Mouse (Mus musculus): ENCODE results near the gene Olfml2b. TPM values are rescaled to one million over a fixed set of nuclear protein-coding genes. Genes with fewer than 3 reads are reported as not detected.

The Olfml2b gene
- polyA plus RNA-seq, 1 experiment from 2014 or later: 5.1 TPM

DNA sequence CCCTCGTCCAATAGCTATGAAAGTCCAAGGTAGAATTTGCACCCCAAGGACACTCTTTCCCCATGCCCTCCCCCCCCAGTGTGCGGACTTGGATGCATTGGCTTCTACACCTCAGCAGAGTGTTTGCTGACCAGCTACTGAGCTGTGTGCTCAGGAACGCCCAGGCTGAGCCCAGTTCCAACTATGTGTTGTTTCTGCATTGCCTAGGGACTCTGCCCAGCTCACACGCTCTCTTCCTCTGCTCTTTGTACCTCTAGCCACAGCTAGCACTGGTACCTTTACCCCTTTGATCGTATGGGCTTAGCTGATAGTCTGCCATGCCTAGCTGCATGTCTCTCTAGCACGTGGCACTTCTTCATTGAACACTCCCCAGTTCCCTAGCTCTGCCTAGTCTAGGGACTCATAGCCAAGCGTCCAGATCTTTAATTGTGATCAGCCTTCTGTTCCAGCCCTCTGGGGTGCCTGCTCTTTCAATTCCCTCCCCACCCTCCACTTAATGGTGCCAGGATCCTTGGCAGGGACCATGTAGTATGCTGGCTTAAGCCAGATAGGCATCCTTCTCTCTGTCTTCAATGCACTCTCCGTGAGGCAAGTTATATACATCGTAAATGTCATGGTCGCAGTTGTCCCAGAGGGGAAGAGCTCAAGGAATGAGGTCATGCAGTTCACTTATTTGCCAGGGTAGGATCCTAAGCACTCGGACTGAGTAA, 12.3 kb downstream of the Olfml2b start:
- H3K4me1 ChIP-seq (ENCODE audit: control insufficient read depth, insufficient read depth, low read length): peaks cover 16% of the 10 kb centered on the region
- H3K9ac ChIP-seq (ENCODE audit: low read length): no peak overlapping the region
- no peak for ATAC-seq (ENCODE audit: low FRiP score)
- no peak for DNase-seq (ENCODE audit: low spot score, missing footprints)
- H3K27me3 ChIP-seq (ENCODE audit: control insufficient read depth, insufficient read depth, low read length): no peaks in the 10 kb centered on the region
- no peak overlapping the region for H3K27ac ChIP-seq (ENCODE audit: low read depth, low read length)
- no peaks in the 10 kb centered on the region for H3K9me3 ChIP-seq (ENCODE audit: control insufficient read depth, low read length)
- H3K36me3 ChIP-seq (ENCODE audit: control insufficient read depth, insufficient read depth, low read length): no peaks in the 10 kb centered on the region
- WGBS: 78% methylated on average over 11 of the region's 11 CpGs
- no peak overlapping the region for H3K4me3 ChIP-seq (ENCODE audit: low read depth, low read length)
- no peak overlapping the region for H3K4me2 ChIP-seq

GRCm38 (mm10) chr1:170657228-170657521, 12.8 kb downstream of the Olfml2b start:
- Histone ChIP-seq H3K9ac (ENCODE audit: low read length) (no peak overlapping the region), H3K4me3 (ENCODE audit: low read depth, low read length) (no peak overlapping the region), H3K4me2 (no peak overlapping the region), H3K4me1 (ENCODE audit: control insufficient read depth, insufficient read depth, low read length) (peaks cover 16% of the 10 kb centered on the region), H3K36me3 (ENCODE audit: control insufficient read depth, insufficient read depth, low read length) (no peaks in the 10 kb centered on the region), H3K9me3 (ENCODE audit: control insufficient read depth, low read length) (no peaks in the 10 kb centered on the region), H3K27ac (ENCODE audit: low read depth, low read length) (no peak overlapping the region), H3K27me3 (ENCODE audit: control insufficient read depth, insufficient read depth, low read length) (no peaks in the 10 kb centered on the region)
- ATAC-seq (ENCODE audit: low FRiP score): peak; percentile 49
- WGBS: 42% methylated on average over 2 of the region's 2 CpGs
- DNase-seq (ENCODE audit: low spot score, missing footprints): peak; percentile 91

- no peaks in the 10 kb centered on the region for H3K9me3 ChIP-seq (ENCODE audit: control insufficient read depth, low read length)
- ATAC-seq (ENCODE audit: low FRiP score) (peak; percentile 72), DNase-seq (ENCODE audit: low spot score, missing footprints) (peak; percentile 90)
- WGBS: 46% methylated on average over 13 of the region's 13 CpGs
- no peak overlapping the region for H3K4me3 ChIP-seq (ENCODE audit: low read depth, low read length)
- H3K36me3 ChIP-seq (ENCODE audit: control insufficient read depth, insufficient read depth, low read length): no peaks in the 10 kb centered on the region
- peaks cover 16% of the 10 kb centered on the region for H3K4me1 ChIP-seq (ENCODE audit: control insufficient read depth, insufficient read depth, low read length)
- H3K9ac ChIP-seq (ENCODE audit: low read length): peak overlapping the region; percentile 36
- no peak overlapping the region for H3K27ac ChIP-seq (ENCODE audit: low read depth, low read length)
- no peak overlapping the region for H3K4me2 ChIP-seq
- no peaks in the 10 kb centered on the region for H3K27me3 ChIP-seq (ENCODE audit: control insufficient read depth, insufficient read depth, low read length)
Observed at GRCm38 (mm10) chr1:170657643-170658314, 13.4 kb downstream of the Olfml2b start.

DNA sequence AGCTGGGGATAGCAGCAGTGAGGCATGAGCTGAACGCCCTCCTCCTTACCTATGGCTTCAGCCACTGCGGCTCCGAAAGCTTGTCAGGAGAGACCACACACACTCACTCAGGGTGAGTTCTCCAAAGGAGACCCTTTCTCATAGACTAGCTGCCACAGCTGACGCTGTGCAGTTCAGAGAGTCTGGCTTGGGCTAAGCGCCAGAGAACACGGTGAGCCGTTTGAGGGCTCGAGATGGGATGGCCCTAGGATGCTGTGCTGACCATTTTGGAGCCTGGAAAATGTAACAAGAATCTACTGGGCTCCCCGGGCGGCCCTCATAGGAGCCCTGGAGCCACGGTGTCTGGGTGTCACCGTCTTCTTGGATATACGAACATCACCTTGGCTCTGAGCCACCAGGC, 14.9 kb downstream of the Olfml2b start:
- WGBS: 93% methylated on average over 13 of the region's 13 CpGs
- Histone ChIP-seq H3K4me3 (ENCODE audit: low read depth, low read length) (no peak overlapping the region), H3K27me3 (ENCODE audit: control insufficient read depth, insufficient read depth, low read length) (no peaks in the 10 kb centered on the region), H3K4me1 (ENCODE audit: control insufficient read depth, insufficient read depth, low read length) (peaks cover 16% of the 10 kb centered on the region), H3K4me2 (no peak overlapping the region), H3K9me3 (ENCODE audit: control insufficient read depth, low read length) (no peaks in the 10 kb centered on the region), H3K27ac (ENCODE audit: low read depth, low read length) (no peak overlapping the region), H3K9ac (ENCODE audit: low read length) (no peak overlapping the region), H3K36me3 (ENCODE audit: control insufficient read depth, insufficient read depth, low read length) (no peaks in the 10 kb centered on the region)
- DNase-seq (ENCODE audit: low spot score, missing footprints) (no peak), ATAC-seq (ENCODE audit: low FRiP score) (no peak)

- no peak overlapping the region for H3K4me2 ChIP-seq
- 88% methylated on average over 11 of the region's 11 CpGs for WGBS
- H3K27ac ChIP-seq (ENCODE audit: low read depth, low read length): no peak overlapping the region
- no peak overlapping the region for H3K4me3 ChIP-seq (ENCODE audit: low read depth, low read length)
- DNase-seq (ENCODE audit: low spot score, missing footprints): no peak
- no peak overlapping the region for H3K9ac ChIP-seq (ENCODE audit: low read length)
- H3K36me3 ChIP-seq (ENCODE audit: control insufficient read depth, insufficient read depth, low read length): no peaks in the 10 kb centered on the region
- no peaks in the 10 kb centered on the region for H3K27me3 ChIP-seq (ENCODE audit: control insufficient read depth, insufficient read depth, low read length)
- ATAC-seq (ENCODE audit: low FRiP score): no peak
- no peaks in the 10 kb centered on the region for H3K4me1 ChIP-seq (ENCODE audit: control insufficient read depth, insufficient read depth, low read length)
- no peaks in the 10 kb centered on the region for H3K9me3 ChIP-seq (ENCODE audit: control insufficient read depth, low read length)
Observed at GRCm38 (mm10) chr1:170664620-170665185, 20.4 kb downstream of the Olfml2b start.

DNA sequence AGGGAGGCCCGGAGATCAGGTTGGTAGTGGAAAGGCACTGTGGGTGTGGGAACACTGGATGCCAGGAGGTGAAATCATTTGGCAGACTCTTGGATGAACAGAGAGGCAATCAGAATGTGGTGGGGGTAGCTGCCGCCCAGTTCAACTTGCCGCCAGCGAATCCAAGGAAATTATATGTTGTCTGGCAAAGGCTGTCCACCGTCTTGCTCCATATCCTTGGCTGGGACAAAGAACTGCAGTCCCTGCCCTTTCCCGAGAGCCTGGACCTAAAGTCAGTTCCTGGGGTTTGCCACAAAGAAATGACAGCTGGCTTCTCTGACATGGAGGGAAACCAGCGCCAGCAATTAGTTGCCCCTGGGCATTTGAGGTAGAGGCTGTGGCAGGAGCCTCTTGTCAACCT, 20.9 kb downstream of the Olfml2b start:
- 89% methylated on average over 7 of the region's 7 CpGs for WGBS
- DNase-seq (ENCODE audit: low spot score, missing footprints): no peak
- H3K9ac ChIP-seq (ENCODE audit: low read length): no peak overlapping the region
- no peak overlapping the region for H3K27ac ChIP-seq (ENCODE audit: low read depth, low read length)
- H3K9me3 ChIP-seq (ENCODE audit: control insufficient read depth, low read length): no peaks in the 10 kb centered on the region
- H3K27me3 ChIP-seq (ENCODE audit: control insufficient read depth, insufficient read depth, low read length): no peaks in the 10 kb centered on the region
- H3K4me1 ChIP-seq (ENCODE audit: control insufficient read depth, insufficient read depth, low read length): no peaks in the 10 kb centered on the region
- no peak overlapping the region for H3K4me2 ChIP-seq
- no peaks in the 10 kb centered on the region for H3K36me3 ChIP-seq (ENCODE audit: control insufficient read depth, insufficient read depth, low read length)
- ATAC-seq (ENCODE audit: low FRiP score): no peak
- no peak overlapping the region for H3K4me3 ChIP-seq (ENCODE audit: low read depth, low read length)

- Histone ChIP-seq H3K4me2 (no peak overlapping the region), H3K4me1 (ENCODE audit: control insufficient read depth, insufficient read depth, low read length) (no peaks in the 10 kb centered on the region), H3K27me3 (ENCODE audit: control insufficient read depth, insufficient read depth, low read length) (no peaks in the 10 kb centered on the region), H3K9me3 (ENCODE audit: control insufficient read depth, low read length) (no peaks in the 10 kb centered on the region), H3K27ac (ENCODE audit: low read depth, low read length) (no peak overlapping the region), H3K36me3 (ENCODE audit: control insufficient read depth, insufficient read depth, low read length) (no peaks in the 10 kb centered on the region), H3K4me3 (ENCODE audit: low read depth, low read length) (no peak overlapping the region), H3K9ac (ENCODE audit: low read length) (no peak overlapping the region)
- ATAC-seq (ENCODE audit: low FRiP score) (no peak), DNase-seq (ENCODE audit: low spot score, missing footprints) (no peak)
- WGBS: 75% methylated on average over 9 of the region's 9 CpGs
Observed at GRCm38 (mm10) chr1:170674184-170674775, 29.9 kb downstream of the Olfml2b start.

- 93% methylated on average over 4 of the region's 4 CpGs for WGBS
- Histone ChIP-seq H3K4me2 (no peak overlapping the region), H3K27me3 (ENCODE audit: control insufficient read depth, insufficient read depth, low read length) (no peaks in the 10 kb centered on the region), H3K36me3 (ENCODE audit: control insufficient read depth, insufficient read depth, low read length) (no peaks in the 10 kb centered on the region), H3K27ac (ENCODE audit: low read depth, low read length) (no peak overlapping the region), H3K9ac (ENCODE audit: low read length) (no peak overlapping the region), H3K4me3 (ENCODE audit: low read depth, low read length) (no peak overlapping the region), H3K9me3 (ENCODE audit: control insufficient read depth, low read length) (no peaks in the 10 kb centered on the region), H3K4me1 (ENCODE audit: control insufficient read depth, insufficient read depth, low read length) (no peaks in the 10 kb centered on the region)
- DNase-seq (ENCODE audit: low spot score, missing footprints) (no peak), ATAC-seq (ENCODE audit: low FRiP score) (no peak)
Observed at GRCm38 (mm10) chr1:170677681-170678080, 33.3 kb downstream of the Olfml2b start.

GRCm38 (mm10) chr1:170678861-170679260, 34.5 kb downstream of the Olfml2b start:
- ATAC-seq (ENCODE audit: low FRiP score) (no peak), DNase-seq (ENCODE audit: low spot score, missing footprints) (no peak)
- Histone ChIP-seq H3K9ac (ENCODE audit: low read length) (no peak overlapping the region), H3K4me2 (no peak overlapping the region), H3K4me3 (ENCODE audit: low read depth, low read length) (no peak overlapping the region), H3K4me1 (ENCODE audit: control insufficient read depth, insufficient read depth, low read length) (no peaks in the 10 kb centered on the region), H3K9me3 (ENCODE audit: control insufficient read depth, low read length) (no peaks in the 10 kb centered on the region), H3K27me3 (ENCODE audit: control insufficient read depth, insufficient read depth, low read length) (no peaks in the 10 kb centered on the region), H3K27ac (ENCODE audit: low read depth, low read length) (no peak overlapping the region), H3K36me3 (ENCODE audit: control insufficient read depth, insufficient read depth, low read length) (no peaks in the 10 kb centered on the region)
- WGBS: 73% methylated on average over 4 of the region's 4 CpGs

Data from midbrain, embryonic 11.5 days (tissue).